Mouse (Mus musculus): Measurements from ENCODE around the gene Syt10. TPM values are rescaled to one million over a fixed set of nuclear protein-coding genes. Genes with fewer than 3 reads are reported as not detected.

Syt10 gene
- polyA plus RNA-seq (2017; shearing (Covaris generic)): not detected

GRCm38 (mm10) chr15:89841364-89842017 lies at the start of gene Syt10:
Gene Syt10 (minus strand): TSS chr15:89841860.

Other genes with a start within 250 kb of the Syt10 start
- 1.8 TPM for gene Rabl2, start 249.9 kb downstream of the Syt10 start, polyA plus RNA-seq (2017; shearing (Covaris generic))